Mouse (Mus musculus) lung, postnatal 0 days (tissue): ENCODE results near the gene Srcin1. TPM values are rescaled to one million over a fixed set of nuclear protein-coding genes. Genes with fewer than 3 reads are reported as not detected.

Experiments
- ATAC-seq: fragments of 200-750 bp; cut with Nextera tagmentation; 2 replicates; pipeline ENCODE4 v1.8.0; 2017; ENCODE audit warnings: moderate library complexity
- DNase-seq: peaks from one replicate; pipeline ENCODE4 v3.0.0-alpha.2; 2016; ENCODE audit warnings: low spot score
- H3K27ac ChIP-seq: fragments of 300-500 bp; sonication (generic); 2 replicates; pipeline ENCODE4 v1.5.1; 2014; ENCODE audit warnings: antibody characterized with exemption, mild to moderate bottlenecking, low read length, mixed read lengths
- H3K27me3 ChIP-seq: fragments of 300-500 bp; sonication (generic); replicated peaks from 2 replicates; pipeline ENCODE4 v1.6.1; 2014; ENCODE audit warnings: low read length, mixed read lengths; ENCODE audit not compliant: insufficient read depth
- H3K36me3 ChIP-seq: fragments of 300-500 bp; sonication (generic); 2 replicates; pipeline ENCODE4 v1.6.1; 2014; ENCODE audit warnings: low read length, mixed read lengths; ENCODE audit not compliant: insufficient read depth
- H3K4me1 ChIP-seq: fragments of 300-500 bp; sonication (generic); 2 replicates; pipeline ENCODE4 v1.6.1; 2014; ENCODE audit warnings: antibody characterized with exemption, low read depth, low read length, mixed read lengths; ENCODE audit not compliant: insufficient read depth
- H3K4me2 ChIP-seq: fragments of 300-500 bp; sonication (generic); replicated peaks from 2 replicates; pipeline ENCODE4 v1.6.1; 2014; ENCODE audit warnings: low read depth, mild to moderate bottlenecking, low read length, moderate library complexity, mixed read lengths
- H3K4me3 ChIP-seq: fragments of 300-500 bp; sonication (generic); 2 replicates; pipeline ENCODE4 v1.5.1; 2014; ENCODE audit warnings: low read depth, low read length
- H3K9ac ChIP-seq: fragments of 300-500 bp; sonication (generic); replicated peaks from 2 replicates; pipeline ENCODE4 v1.6.1; 2014; ENCODE audit warnings: low read depth, mild to moderate bottlenecking
- H3K9me3 ChIP-seq: fragments of 300-500 bp; sonication (generic); 2 replicates; pipeline ENCODE4 v1.6.1; 2016; ENCODE audit warnings: low read length, mixed read lengths
- CTCF ChIP-seq: IDR thresholded peaks from 2 replicates; pipeline ENCODE4 v1.5.1; 2016; ENCODE audit warnings: antibody characterized with exemption, mild to moderate bottlenecking
- EP300 ChIP-seq: IDR thresholded peaks from 2 replicates; pipeline ENCODE4 v1.6.1; 2016; ENCODE audit warnings: antibody characterized with exemption, mild to moderate bottlenecking, control low read depth
- WGBS: fragments of 180-500 bp; shearing (Covaris S2); extraction: QIAGEN DNeasy Blood & Tissue Kit; methylation state at CpG from one replicate; pipeline ENCODE4 v1.1.7; 2014; 5-methylcytosine and 5-hydroxymethylcytosine counted together
- polyA plus RNA-seq: library from polyadenylated mRNA; unstranded; fragments of >200 nt; fragmentation: Nextera tagmentation; extraction: Ambion mirVana; gene quantifications from 2 replicates; pipeline ENCODE4 v1.2.1, GENCODE M21; 2015

Gene Srcin1
- polyA plus RNA-seq, 1 experiment from 2014 or later: 0.36 TPM

DNA sequence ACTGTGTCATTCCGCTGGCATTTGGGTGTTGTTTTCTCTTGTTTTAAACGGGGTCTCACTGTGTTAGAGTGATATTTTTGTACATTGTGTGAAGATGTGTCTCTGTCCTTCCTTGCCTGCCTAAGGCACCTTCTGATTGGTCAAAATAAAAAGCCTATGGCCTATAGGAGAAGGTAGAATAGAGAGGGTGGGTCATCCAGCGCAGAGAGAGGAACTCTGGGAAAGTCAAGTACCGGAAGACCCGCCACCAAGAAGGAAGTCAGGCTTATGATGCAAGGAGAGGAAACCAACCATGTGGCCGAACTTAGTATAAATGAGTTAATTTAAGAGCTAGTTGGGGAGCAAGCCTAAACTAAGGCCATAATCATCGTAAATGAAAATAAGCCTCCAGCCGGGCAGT is 23.1 kb upstream of the Srcin1 start:
- Histone ChIP-seq H3K9ac (no peak overlapping the region), H3K4me2 (no peak overlapping the region), H3K9me3 (no peaks in the 10 kb centered on the region), H3K4me3 (no peak overlapping the region), H3K27me3 (no peaks in the 10 kb centered on the region), H3K4me1 (no peaks in the 10 kb centered on the region), H3K27ac (no peak overlapping the region), H3K36me3 (no peaks in the 10 kb centered on the region)
- WGBS: 85% methylated on average over 8 of the region's 8 CpGs
- no peak for ATAC-seq
- TF ChIP-seq EP300 (no peak), CTCF (no peak)
- DNase-seq: no peak

- H3K4me1 ChIP-seq: no peaks in the 10 kb centered on the region
- DNase-seq (no peak), ATAC-seq (no peak)
- H3K36me3 ChIP-seq: no peaks in the 10 kb centered on the region
- H3K27me3 ChIP-seq: no peaks in the 10 kb centered on the region
- no peak overlapping the region for H3K27ac ChIP-seq
- H3K9ac ChIP-seq: no peak overlapping the region
- H3K9me3 ChIP-seq: no peaks in the 10 kb centered on the region
- no peak overlapping the region for H3K4me2 ChIP-seq
- H3K4me3 ChIP-seq: no peak overlapping the region
- WGBS: 70% methylated on average over 10 of the region's 10 CpGs
- TF ChIP-seq EP300 (no peak), CTCF (no peak)
Observed at GRCm38 (mm10) chr11:97597945-97598691, 22.1 kb upstream of the Srcin1 start.

GRCm38 (mm10) chr11:97594136-97594535 is 18.1 kb upstream of the Srcin1 start:
- Histone ChIP-seq H3K9ac (no peak overlapping the region), H3K27ac (no peak overlapping the region), H3K27me3 (no peaks in the 10 kb centered on the region), H3K36me3 (no peaks in the 10 kb centered on the region), H3K4me1 (no peaks in the 10 kb centered on the region), H3K9me3 (no peaks in the 10 kb centered on the region), H3K4me3 (no peak overlapping the region), H3K4me2 (0 out of 2 replicates have a peak overlapping the region, but pooled peaks have one; percentile 6)
- ATAC-seq: peak; percentile 82
- DNase-seq: peak; percentile 65
- TF ChIP-seq EP300 (0 out of 2 replicates have a peak, but pooled peaks have one; percentile 12), CTCF (no peak)
- WGBS: 27% methylated on average over 6 of the region's 6 CpGs

DNA sequence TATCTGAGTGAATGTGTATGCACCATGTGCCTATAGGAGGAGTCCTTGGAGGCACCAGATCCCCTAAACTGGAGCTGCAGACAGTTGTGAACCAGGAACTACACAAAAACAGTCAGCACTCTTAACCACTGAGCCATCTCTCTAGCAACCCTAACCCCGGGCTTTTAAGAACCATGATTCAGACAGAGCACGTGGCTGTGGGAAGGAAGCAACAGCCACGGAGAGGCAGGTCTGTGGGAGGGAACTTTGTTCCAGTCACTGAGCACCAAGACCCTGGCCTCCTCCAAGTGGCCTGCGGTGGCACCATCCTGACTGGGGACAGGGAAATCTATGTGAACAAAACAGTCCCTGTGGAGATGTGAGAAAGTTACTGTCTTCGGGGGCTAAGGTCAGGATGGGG is 15.9 kb upstream of the Srcin1 start:
- H3K27me3 ChIP-seq: no peaks in the 10 kb centered on the region
- H3K36me3 ChIP-seq: no peaks in the 10 kb centered on the region
- H3K4me2 ChIP-seq: no peak overlapping the region
- ATAC-seq: no peak
- H3K9ac ChIP-seq: no peak overlapping the region
- no peak overlapping the region for H3K27ac ChIP-seq
- H3K4me1 ChIP-seq: no peaks in the 10 kb centered on the region
- no peak for DNase-seq
- H3K4me3 ChIP-seq: no peak overlapping the region
- 49% methylated on average over 5 of the region's 5 CpGs for WGBS
- H3K9me3 ChIP-seq: no peaks in the 10 kb centered on the region
- TF ChIP-seq CTCF (no peak), EP300 (no peak)

- DNase-seq: no peak
- H3K4me2 ChIP-seq: no peak overlapping the region
- no peak for TF ChIP-seq EP300
- no peak for TF ChIP-seq CTCF
Observed at GRCm38 (mm10) chr11:97590227-97590960, 14.4 kb upstream of the Srcin1 start.

DNA sequence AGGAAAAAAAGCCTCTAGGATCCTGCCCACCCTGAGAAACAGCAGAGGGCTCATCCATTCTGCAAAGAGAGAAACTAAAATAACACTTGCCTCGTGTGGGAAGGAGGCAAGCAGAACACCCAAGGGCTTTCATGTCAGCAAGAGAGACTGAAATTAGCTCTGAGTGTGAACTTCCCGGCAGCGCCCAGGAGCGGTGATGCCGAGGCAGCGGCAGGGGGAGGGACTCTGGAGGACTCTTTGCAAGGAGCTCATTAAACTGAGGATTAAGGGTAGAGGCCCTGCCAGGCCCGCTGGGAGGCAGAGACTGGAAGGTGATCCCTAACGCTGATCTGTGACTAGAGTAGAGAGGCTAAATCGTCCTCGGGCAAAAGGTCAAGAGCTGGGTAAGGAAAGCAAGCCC is 13.2 kb upstream of the Srcin1 start:
- Histone ChIP-seq H3K9ac (no peak overlapping the region), H3K27ac (no peak overlapping the region), H3K4me1 (no peaks in the 10 kb centered on the region), H3K9me3 (no peaks in the 10 kb centered on the region), H3K36me3 (no peaks in the 10 kb centered on the region), H3K4me3 (no peak overlapping the region), H3K4me2 (no peak overlapping the region), H3K27me3 (no peaks in the 10 kb centered on the region)
- no peak for TF ChIP-seq EP300
- no peak for TF ChIP-seq CTCF
- WGBS: 14% methylated on average over 10 of the region's 10 CpGs
- DNase-seq: peak; percentile 46
- ATAC-seq: no peak

More at GRCm38 (mm10) chr11:97590227-97590960, 14.4 kb upstream of the Srcin1 start:
- Histone ChIP-seq H3K27me3 (no peaks in the 10 kb centered on the region), H3K4me1 (no peaks in the 10 kb centered on the region), H3K4me3 (no peak overlapping the region), H3K9ac (no peak overlapping the region), H3K36me3 (no peaks in the 10 kb centered on the region), H3K27ac (no peak overlapping the region), H3K9me3 (no peaks in the 10 kb centered on the region)
- no peak for ATAC-seq
- 55% methylated on average over 24 of the region's 24 CpGs for WGBS
